Mouse (Mus musculus) forebrain, embryonic 11.5 days (tissue): ENCODE data around the gene Cd47. TPM values are rescaled to one million over a fixed set of nuclear protein-coding genes. Genes with fewer than 3 reads are reported as not detected.

Experiments
- polyA plus RNA-seq: library from polyadenylated mRNA; unstranded; fragments of >200 nt; fragmentation: Nextera tagmentation; extraction: Ambion mirVana; gene quantifications from 2 replicates; pipeline ENCODE4 v1.2.1, GENCODE M21; 2014

The Cd47 gene
- polyA plus RNA-seq, 1 experiment from 2014 or later: 47.6 TPM

Other genes starting within 250 kb of the Cd47 start
- gene Ift57, start 101.3 kb upstream of the Cd47 start, polyA plus RNA-seq: 27.6 and 30.5 TPM in 2 replicates